Mouse (Mus musculus) heart, embryonic 14.5 days (tissue): ENCODE measurements at regions not wholly inside any gene's neighbourhood (a gene's known extent, or its start where the extent isn't known, plus 50 kb on each side); places are given as distances from the start of the nearest gene placed in this dataset.

ENCODE experiments used
- ATAC-seq: fragments of 200-750 bp; cut with Nextera tagmentation; 2 replicates; pipeline ENCODE4 v1.8.0; 2017; ENCODE audit warnings: low read depth, moderate TSS enrichment; ENCODE audit not compliant: insufficient number of reproducible peaks, insufficient read depth, low FRiP score
- H3K27ac ChIP-seq, 2 experiments: fragments of 200-500 bp in 1 of 2; fragments of 300-500 bp in 1 of 2; sonication (generic) in 1 of 2; replicated peaks in 1 of 2; 2 replicates each; pipeline ENCODE4 v1.5.1; 2012 to 2014; ENCODE audit warnings: low read depth in 2 of 2, low read length in 2 of 2, control low read depth in 1 of 2, mild to moderate bottlenecking in 1 of 2, mixed read lengths in 1 of 2; ENCODE audit not compliant: control insufficient read depth in 1 of 2, insufficient read depth in 1 of 2
- H3K27me3 ChIP-seq: fragments of 300-500 bp; sonication (generic); 2 replicates; pipeline ENCODE4 v1.6.1; 2014; ENCODE audit warnings: mild to moderate bottlenecking, low read length, control low read depth; ENCODE audit not compliant: control insufficient read depth, insufficient read depth
- H3K36me3 ChIP-seq: fragments of 300-500 bp; sonication (generic); 2 replicates; pipeline ENCODE4 v1.6.1; 2014; ENCODE audit warnings: mild to moderate bottlenecking, control low read depth, low read length, mixed read lengths; ENCODE audit not compliant: control insufficient read depth, insufficient read depth
- H3K4me1 ChIP-seq, 2 experiments: fragments of 200-500 bp in 1 of 2; fragments of 300-500 bp in 1 of 2; sonication (generic) in 1 of 2; 2 replicates each; pipeline ENCODE4 v1.6.1; 2012 to 2014; ENCODE audit warnings: low read length in 2 of 2, control low read depth in 1 of 2, mixed read lengths in 1 of 2; ENCODE audit not compliant: control insufficient read depth in 2 of 2, insufficient read depth in 2 of 2
- H3K4me2 ChIP-seq: fragments of 300-500 bp; sonication (generic); 2 replicates; pipeline ENCODE4 v1.6.1; 2014; ENCODE audit warnings: mild to moderate bottlenecking, low read length
- H3K4me3 ChIP-seq, 2 experiments: fragments of 200-500 bp in 1 of 2; fragments of 300-500 bp in 1 of 2; sonication (generic) in 1 of 2; 2 replicates each; pipeline ENCODE4 v1.5.1; 2012 to 2014; ENCODE audit warnings: low read length in 2 of 2, mild to moderate bottlenecking in 2 of 2, control low read depth in 1 of 2, low read depth in 1 of 2, moderate library complexity in 1 of 2; ENCODE audit not compliant: control insufficient read depth in 1 of 2, insufficient read depth in 1 of 2
- H3K9ac ChIP-seq: fragments of 300-500 bp; sonication (generic); 2 replicates; pipeline ENCODE4 v1.6.1; 2014; ENCODE audit warnings: mild to moderate bottlenecking, low read length
- H3K9me3 ChIP-seq: fragments of 300-500 bp; sonication (generic); 2 replicates; pipeline ENCODE4 v1.6.1; 2016; ENCODE audit warnings: low read length, control low read depth; ENCODE audit not compliant: control insufficient read depth
- WGBS: fragments of 180-500 bp; shearing (Covaris S2); extraction: QIAGEN DNeasy Blood & Tissue Kit; methylation state at CpG from one replicate; pipeline ENCODE4 v1.1.7; 2014; 5-methylcytosine and 5-hydroxymethylcytosine counted together

- H3K4me2 ChIP-seq, result no peak overlapping the region
- H3K27me3 ChIP-seq, result no peaks in the 10 kb centered on the region
- H3K4me3 ChIP-seq, result no peak overlapping the region
- H3K27ac ChIP-seq, result no peak overlapping the region
- H3K9me3 ChIP-seq, result no peaks in the 10 kb centered on the region
- no peak for ATAC-seq
- H3K36me3 ChIP-seq, result no peaks in the 10 kb centered on the region
- no peak overlapping the region for H3K9ac ChIP-seq
- H3K4me1 ChIP-seq, result no peaks in the 10 kb centered on the region
- WGBS, result 48% methylated on average over 3 of the region's 3 CpGs
Observed at GRCm38 (mm10) chr13:107752745-107753144, 291.5 kb upstream of the Smim15 start.

GRCm38 (mm10) chr13:107743464-107744218, 300.6 kb upstream of the Smim15 start:
- H3K9me3 ChIP-seq, result no peaks in the 10 kb centered on the region
- H3K36me3 ChIP-seq, result peaks cover 20% of the 10 kb centered on the region
- H3K27me3 ChIP-seq, result no peaks in the 10 kb centered on the region
- H3K9ac ChIP-seq, result no peak overlapping the region
- no peak for ATAC-seq
- no peaks in the 10 kb centered on the region for H3K4me1 ChIP-seq
- no peak overlapping the region for H3K4me2 ChIP-seq
- H3K27ac ChIP-seq, result no peak overlapping the region
- WGBS, result 90% methylated on average over 21 of the region's 21 CpGs
- no peak overlapping the region for H3K4me3 ChIP-seq

GRCm38 (mm10) chr13:107736581-107736980, 307.7 kb upstream of the Smim15 start:
- H3K36me3 ChIP-seq, result peaks cover 13% of the 10 kb centered on the region; the same call in 1 of the 2 replicates
- H3K9me3 ChIP-seq, result no peaks in the 10 kb centered on the region
- no peak overlapping the region for H3K9ac ChIP-seq
- ATAC-seq, result no peak
- 77% methylated on average over 8 of the region's 8 CpGs for WGBS
- no peaks in the 10 kb centered on the region for H3K27me3 ChIP-seq
- no peak overlapping the region for H3K4me2 ChIP-seq
- no peaks in the 10 kb centered on the region for H3K4me1 ChIP-seq
- no peak overlapping the region for H3K27ac ChIP-seq
- no peak overlapping the region for H3K4me3 ChIP-seq

- Histone ChIP-seq H3K9me3 (no peaks in the 10 kb centered on the region), H3K27me3 (no peaks in the 10 kb centered on the region), H3K27ac (no peak overlapping the region), H3K36me3 (peaks cover 18% of the 10 kb centered on the region), H3K4me2 (no peak overlapping the region), H3K4me3 (no peak overlapping the region), H3K4me1 (no peaks in the 10 kb centered on the region), H3K9ac (no peak overlapping the region)
- ATAC-seq, result no peak
- 91% methylated on average over 12 of the region's 12 CpGs for WGBS
Observed at GRCm38 (mm10) chr13:107734161-107734905, 309.9 kb upstream of the Smim15 start.

GRCm38 (mm10) chr13:107730976-107731375, 313.3 kb upstream of the Smim15 start:
- no peak overlapping the region for H3K4me3 ChIP-seq
- H3K9me3 ChIP-seq, result no peaks in the 10 kb centered on the region
- no peak overlapping the region for H3K4me2 ChIP-seq
- H3K9ac ChIP-seq, result no peak overlapping the region
- no peak overlapping the region for H3K27ac ChIP-seq
- peaks cover 43% of the 10 kb centered on the region for H3K36me3 ChIP-seq
- H3K4me1 ChIP-seq, result no peaks in the 10 kb centered on the region
- no peak for ATAC-seq
- 93% methylated on average over 9 of the region's 9 CpGs for WGBS
- no peaks in the 10 kb centered on the region for H3K27me3 ChIP-seq

GRCm38 (mm10) chr13:107726491-107726890, 317.8 kb upstream of the Smim15 start:
- H3K9me3 ChIP-seq, result no peaks in the 10 kb centered on the region
- WGBS, result 95% methylated on average over 20 of the region's 20 CpGs

DNA sequence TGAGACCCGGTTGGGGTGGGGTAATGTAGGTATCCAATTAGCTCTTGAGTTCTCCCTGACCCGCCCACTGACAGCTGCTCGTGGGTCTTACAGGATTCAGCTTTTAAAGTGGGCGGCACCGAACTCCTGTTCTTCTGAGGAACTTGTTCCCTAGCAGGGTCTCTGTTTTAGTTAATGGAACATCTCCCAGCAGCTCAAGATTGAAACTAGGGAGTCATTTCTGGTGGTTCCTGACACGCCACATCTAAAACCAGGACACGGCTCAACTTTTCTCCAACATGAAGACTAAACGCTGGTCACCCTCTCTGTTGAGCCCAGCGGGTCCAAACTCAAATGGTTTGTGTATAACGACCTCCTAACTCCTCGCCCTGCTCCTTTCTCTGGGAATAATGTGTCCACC, 322.3 kb upstream of the Smim15 start:
- ATAC-seq, result no peak
- Histone ChIP-seq H3K4me3 (no peak overlapping the region), H3K36me3 (peaks cover 12% of the 10 kb centered on the region), H3K4me1 (no peaks in the 10 kb centered on the region), H3K4me2 (no peak overlapping the region), H3K9ac (no peak overlapping the region), H3K27me3 (no peaks in the 10 kb centered on the region), H3K27ac (no peak overlapping the region), H3K9me3 (no peaks in the 10 kb centered on the region)
- 84% methylated on average over 11 of the region's 11 CpGs for WGBS

More at GRCm38 (mm10) chr13:107726491-107726890, 317.8 kb upstream of the Smim15 start:
- ATAC-seq, result no peak
- Histone ChIP-seq H3K4me2 (no peak overlapping the region), H3K4me1 (no peaks in the 10 kb centered on the region), H3K27ac (no peak overlapping the region), H3K4me3 (no peak overlapping the region), H3K9ac (no peak overlapping the region), H3K36me3 (peaks cover 47% of the 10 kb centered on the region), H3K27me3 (no peaks in the 10 kb centered on the region)
